Mouse (Mus musculus): ENCODE results near the gene Bik. TPM values are rescaled to one million over a fixed set of nuclear protein-coding genes. Genes with fewer than 3 reads are reported as not detected.

Gene Bik
- total and polyA plus RNA-seq, 2 experiments from 2014 or later: 0.16 to 1.3 TPM

DNA sequence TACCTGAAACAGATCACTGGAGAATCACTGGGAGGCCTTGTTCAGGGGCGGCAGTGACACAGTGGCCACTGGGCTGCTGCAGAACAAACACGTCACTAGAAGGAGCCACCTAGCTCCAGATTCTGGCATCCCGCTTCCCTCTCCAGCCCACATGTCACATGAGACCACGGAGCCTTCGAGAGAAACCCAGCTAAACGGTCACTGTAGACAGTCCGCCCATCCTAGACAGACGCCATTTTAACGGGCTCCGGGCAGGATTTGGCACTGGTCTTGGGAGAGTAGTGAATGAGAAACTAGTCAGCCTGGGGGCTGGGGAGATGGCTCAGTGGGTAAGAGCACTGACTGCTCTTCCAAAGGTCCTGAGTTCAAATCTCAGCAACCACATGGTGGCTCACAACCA, 42.4 kb upstream of the Bik start:
- Histone ChIP-seq H3K4me2 (ENCODE audit: low read depth, low read length) (no peak overlapping the region), H3K27me3 (ENCODE audit: insufficient read depth, low read length) (no peaks in the 10 kb centered on the region), H3K27ac (no peak overlapping the region), H3K4me1 (ENCODE audit: insufficient read depth, low read length) (no peaks in the 10 kb centered on the region), H3K36me3 (ENCODE audit: insufficient read depth, low read length) (peaks cover 20% of the 10 kb centered on the region), H3K9me3 (ENCODE audit: low read length) (no peaks in the 10 kb centered on the region), H3K4me3 (ENCODE audit: low read length) (no peak overlapping the region), H3K9ac (replicated peaks; ENCODE audit: low read length) (no peak overlapping the region)
- 89% methylated on average over 10 of the region's 10 CpGs for WGBS
- no peak for TF ChIP-seq CTCF (IDR thresholded peaks at IDR 0.05; ENCODE audit: low read depth)
- ATAC-seq (no peak), DNase-seq (ENCODE audit: low spot score) (no peak)

DNA sequence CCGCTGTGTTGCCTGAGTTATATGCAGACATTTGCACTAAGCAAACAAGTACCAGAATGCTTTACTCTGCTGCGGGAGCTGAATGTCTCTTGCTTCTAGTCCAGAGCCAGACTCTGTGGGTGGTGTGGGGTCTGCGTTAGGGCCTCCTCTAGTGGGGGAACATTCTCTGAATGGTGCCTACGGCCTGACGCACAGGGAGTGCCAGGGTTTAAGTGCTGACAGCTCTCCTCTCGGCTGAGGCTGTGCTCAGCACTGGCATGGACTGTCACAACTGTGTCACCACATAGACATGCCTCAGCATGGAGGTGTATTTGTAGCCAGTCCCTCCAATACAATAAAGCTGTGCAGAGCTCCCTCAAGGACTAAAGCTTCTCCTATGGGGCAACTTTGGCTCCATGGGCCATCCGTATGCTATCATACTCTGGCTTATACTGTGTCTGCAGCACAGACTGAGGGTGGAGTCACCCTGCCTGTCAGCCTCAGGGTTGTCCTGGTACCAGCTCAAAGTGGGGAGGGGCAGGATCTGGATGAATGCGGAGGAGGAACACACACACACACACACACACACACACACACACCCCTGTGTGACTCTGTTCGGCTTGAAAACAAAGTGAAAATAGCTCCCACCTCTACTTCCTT, 39.1 kb upstream of the Bik start:
- Histone ChIP-seq H3K4me1 (ENCODE audit: insufficient read depth, low read length) (no peaks in the 10 kb centered on the region), H3K27ac (no peak overlapping the region), H3K9me3 (ENCODE audit: low read length) (no peaks in the 10 kb centered on the region), H3K4me3 (ENCODE audit: low read length) (no peak overlapping the region), H3K27me3 (ENCODE audit: insufficient read depth, low read length) (no peaks in the 10 kb centered on the region), H3K9ac (replicated peaks; ENCODE audit: low read length) (no peak overlapping the region), H3K36me3 (ENCODE audit: insufficient read depth, low read length) (peaks cover 35% of the 10 kb centered on the region), H3K4me2 (ENCODE audit: low read depth, low read length) (no peak overlapping the region)
- TF ChIP-seq CTCF (IDR thresholded peaks at IDR 0.05; ENCODE audit: low read depth): no peak
- DNase-seq (ENCODE audit: low spot score) (no peak), ATAC-seq (no peak)
- 56% methylated on average over 9 of the region's 9 CpGs for WGBS

DNA sequence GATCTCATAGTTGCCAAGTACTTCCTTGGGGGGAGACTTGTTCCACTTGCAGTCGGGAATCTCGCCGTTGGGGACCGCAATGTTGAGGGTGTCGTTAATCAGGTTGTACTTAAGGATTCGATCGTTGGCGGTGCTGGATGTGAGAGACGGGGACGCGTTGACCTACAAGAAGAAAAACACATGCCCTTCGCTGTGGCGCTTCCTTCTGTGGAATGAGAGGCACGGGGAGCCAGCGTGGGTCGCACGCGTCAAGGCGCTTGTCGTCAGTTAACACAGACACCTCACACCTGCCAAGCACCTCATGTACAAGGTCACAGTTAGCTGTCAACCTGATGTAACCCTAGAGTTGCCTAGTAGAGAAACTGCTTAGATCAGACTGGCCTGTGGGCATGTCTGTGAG, 37.2 kb upstream of the Bik start:
- Histone ChIP-seq H3K9me3 (ENCODE audit: low read length) (no peaks in the 10 kb centered on the region), H3K27ac (no peak overlapping the region), H3K4me3 (ENCODE audit: low read length) (no peak overlapping the region), H3K36me3 (ENCODE audit: insufficient read depth, low read length) (peaks cover 54% of the 10 kb centered on the region), H3K9ac (replicated peaks; ENCODE audit: low read length) (no peak overlapping the region), H3K4me1 (ENCODE audit: insufficient read depth, low read length) (no peaks in the 10 kb centered on the region), H3K4me2 (ENCODE audit: low read depth, low read length) (no peak overlapping the region), H3K27me3 (ENCODE audit: insufficient read depth, low read length) (no peaks in the 10 kb centered on the region)
- DNase-seq (ENCODE audit: low spot score) (no peak), ATAC-seq (no peak)
- no peak for TF ChIP-seq CTCF (IDR thresholded peaks at IDR 0.05; ENCODE audit: low read depth)
- WGBS: 94% methylated on average over 20 of the region's 20 CpGs

DNA sequence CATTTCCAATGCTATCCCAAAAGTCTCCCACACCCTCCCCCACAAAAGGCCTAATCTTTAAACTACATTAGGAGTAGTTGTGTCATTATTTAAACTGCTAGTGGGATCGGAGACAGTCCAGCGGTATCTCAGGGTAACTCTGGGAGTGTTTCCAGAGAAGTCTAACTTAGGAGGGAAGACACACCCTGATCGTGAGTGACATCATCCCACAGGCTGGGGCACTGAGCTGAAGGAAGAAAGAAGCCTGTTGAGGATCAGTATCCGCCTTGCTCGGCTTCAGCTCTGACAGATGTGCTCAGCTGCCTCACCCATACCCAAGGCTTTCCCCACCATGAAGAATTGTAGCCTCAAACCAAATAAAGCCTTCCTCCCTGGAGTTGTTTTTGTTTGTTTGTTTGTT, 34.8 kb upstream of the Bik start:
- no peak for TF ChIP-seq CTCF (IDR thresholded peaks at IDR 0.05; ENCODE audit: low read depth)
- H3K4me3 ChIP-seq (ENCODE audit: low read length): no peak overlapping the region
- no peak overlapping the region for H3K4me2 ChIP-seq (ENCODE audit: low read depth, low read length)
- WGBS: 87% methylated on average over 5 of the region's 5 CpGs
- no peak overlapping the region for H3K27ac ChIP-seq
- peaks cover 56% of the 10 kb centered on the region for H3K36me3 ChIP-seq (ENCODE audit: insufficient read depth, low read length)
- H3K9me3 ChIP-seq (ENCODE audit: low read length): no peaks in the 10 kb centered on the region
- no peaks in the 10 kb centered on the region for H3K4me1 ChIP-seq (ENCODE audit: insufficient read depth, low read length)
- no peaks in the 10 kb centered on the region for H3K27me3 ChIP-seq (ENCODE audit: insufficient read depth, low read length)
- no peak overlapping the region for H3K9ac ChIP-seq (replicated peaks; ENCODE audit: low read length)
- no peak for DNase-seq (ENCODE audit: low spot score)
- no peak for ATAC-seq

DNA sequence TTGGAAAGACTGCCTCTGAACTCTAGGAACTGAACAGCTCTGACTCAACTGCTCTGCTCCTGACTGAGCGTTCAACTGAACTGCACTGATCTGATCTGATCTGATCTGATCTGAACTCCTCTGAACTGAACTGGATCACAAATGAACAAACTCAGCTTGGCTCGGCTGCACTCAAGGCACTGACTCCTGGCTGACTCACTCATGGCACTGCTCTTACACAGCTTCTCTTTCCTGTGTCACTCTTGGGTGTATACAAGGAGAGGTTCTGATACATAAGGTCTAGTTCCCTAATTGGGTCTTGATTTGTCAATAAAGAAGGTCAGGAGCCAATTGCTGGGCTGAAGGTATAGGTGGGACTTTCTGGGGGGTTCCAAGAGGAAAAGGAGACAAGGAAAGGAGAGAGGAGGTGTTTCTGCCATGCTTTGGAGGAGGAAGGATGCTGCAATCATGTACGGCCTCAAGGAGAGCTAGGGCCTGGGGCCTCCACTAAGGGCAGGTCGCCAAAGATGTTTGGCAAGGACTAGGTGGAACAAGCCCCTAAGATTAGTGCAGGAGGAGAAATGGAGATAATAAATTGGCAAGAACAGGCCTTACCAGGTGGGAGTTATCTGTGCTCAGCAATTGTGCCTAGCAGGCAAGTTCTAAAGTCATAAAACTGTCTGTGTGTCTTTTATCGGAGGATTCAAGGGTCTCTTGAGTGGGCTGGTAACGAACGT, 32.6 kb upstream of the Bik start:
- H3K4me1 ChIP-seq (ENCODE audit: insufficient read depth, low read length): no peaks in the 10 kb centered on the region
- no peak overlapping the region for H3K4me2 ChIP-seq (ENCODE audit: low read depth, low read length)
- no peaks in the 10 kb centered on the region for H3K9me3 ChIP-seq (ENCODE audit: low read length)
- no peaks in the 10 kb centered on the region for H3K27me3 ChIP-seq (ENCODE audit: insufficient read depth, low read length)
- H3K27ac ChIP-seq: no peak overlapping the region
- DNase-seq (ENCODE audit: low spot score) (no peak), ATAC-seq (no peak)
- no peak overlapping the region for H3K4me3 ChIP-seq (ENCODE audit: low read length)
- peaks cover 58% of the 10 kb centered on the region for H3K36me3 ChIP-seq (ENCODE audit: insufficient read depth, low read length)
- no peak for TF ChIP-seq CTCF (IDR thresholded peaks at IDR 0.05; ENCODE audit: low read depth)
- 84% methylated on average over 7 of the region's 7 CpGs for WGBS
- no peak overlapping the region for H3K9ac ChIP-seq (replicated peaks; ENCODE audit: low read length)

DNA sequence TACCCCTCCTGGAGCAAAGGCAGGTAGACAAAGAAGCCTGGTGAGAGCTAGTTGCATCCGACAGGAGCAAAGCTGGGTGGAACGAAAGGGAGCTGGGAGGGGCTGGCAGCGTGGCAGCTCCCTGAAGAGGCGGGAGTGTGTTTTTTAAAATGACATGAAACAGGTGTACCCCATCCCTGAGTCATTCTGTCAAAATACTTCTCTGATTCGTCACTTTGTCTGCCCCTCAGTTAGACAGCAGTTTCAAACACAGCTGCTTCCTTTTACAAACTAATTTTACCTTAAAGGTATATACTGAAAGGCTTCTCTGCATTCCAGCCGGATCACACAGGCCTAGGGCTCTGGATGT, 32.1 kb upstream of the Bik start:
- DNase-seq (ENCODE audit: low spot score) (no peak), ATAC-seq (no peak)
- no peak overlapping the region for H3K4me2 ChIP-seq (ENCODE audit: low read depth, low read length)
- no peak for TF ChIP-seq CTCF (IDR thresholded peaks at IDR 0.05; ENCODE audit: low read depth)
- H3K27me3 ChIP-seq (ENCODE audit: insufficient read depth, low read length): no peaks in the 10 kb centered on the region
- no peaks in the 10 kb centered on the region for H3K4me1 ChIP-seq (ENCODE audit: insufficient read depth, low read length)
- 73% methylated on average over 6 of the region's 6 CpGs for WGBS
- no peak overlapping the region for H3K4me3 ChIP-seq (ENCODE audit: low read length)
- H3K27ac ChIP-seq: no peak overlapping the region
- no peaks in the 10 kb centered on the region for H3K9me3 ChIP-seq (ENCODE audit: low read length)
- no peak overlapping the region for H3K9ac ChIP-seq (replicated peaks; ENCODE audit: low read length)
- peaks cover 59% of the 10 kb centered on the region for H3K36me3 ChIP-seq (ENCODE audit: insufficient read depth, low read length)

DNA sequence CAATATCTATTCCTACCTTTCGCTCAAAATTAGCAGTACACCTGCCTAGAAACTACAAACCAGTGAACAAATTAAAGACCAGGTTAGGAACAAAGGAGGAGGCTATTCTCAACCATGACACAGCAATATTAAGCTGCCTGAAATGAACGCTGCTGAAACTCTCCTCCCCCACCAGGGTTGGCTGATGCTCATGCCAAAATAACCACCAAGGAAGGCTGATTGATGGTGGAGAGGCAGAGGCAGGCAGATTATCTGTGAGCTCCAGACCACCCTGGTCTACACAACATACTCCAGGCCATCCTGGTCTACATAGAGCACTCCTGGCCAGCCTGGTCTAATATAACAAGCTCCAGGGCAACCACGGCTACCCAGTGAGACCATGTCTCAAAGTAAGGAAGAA, 31.5 kb upstream of the Bik start:
- Histone ChIP-seq H3K27me3 (ENCODE audit: insufficient read depth, low read length) (no peaks in the 10 kb centered on the region), H3K4me3 (ENCODE audit: low read length) (no peak overlapping the region), H3K4me1 (ENCODE audit: insufficient read depth, low read length) (no peaks in the 10 kb centered on the region), H3K36me3 (ENCODE audit: insufficient read depth, low read length) (peaks cover 59% of the 10 kb centered on the region), H3K9ac (replicated peaks; ENCODE audit: low read length) (no peak overlapping the region), H3K9me3 (ENCODE audit: low read length) (no peaks in the 10 kb centered on the region), H3K4me2 (ENCODE audit: low read depth, low read length) (no peak overlapping the region), H3K27ac (no peak overlapping the region)
- DNase-seq (ENCODE audit: low spot score) (no peak), ATAC-seq (no peak)
- no peak for TF ChIP-seq CTCF (IDR thresholded peaks at IDR 0.05; ENCODE audit: low read depth)
- WGBS: 88% methylated on average over 3 of the region's 3 CpGs
